ENCODE assay signal across 10 mouse cellular contexts in genomic region chr15:79764539-79765267, GRCm38 (mm10). TPM values are rescaled to one million over a fixed set of nuclear protein-coding genes. Genes with fewer than 3 reads are reported as not detected.
A peak's percentile ranks its signal among the peaks of the same experiment; 100 is the strongest.
DNase-seq lines count a peak whose midpoint lies in the region; ATAC-seq and TF ChIP-seq lines count a peak whose summit lies in the region.
"Had no signal": no experiment of that assay in that cellular context is flagged by ENCODE, and none has a peak within 500 bp of the region (broad histone marks: within the 10 kb centered on the region; RNA-seq: fewer than 3 reads in every experiment).

No protein-coding gene starts in this region.

- no peaks in the 10 kb centered on the region for H3K27me3 ChIP-seq in forebrain, embryonic 12.5 days
- H3K27me3 ChIP-seq in forebrain, postnatal 0 days (ENCODE audit: insufficient read depth, low read length), result no peaks in the 10 kb centered on the region
- H3K27me3 ChIP-seq: liver, embryonic 15.5 days had no signal

- H3K4me2 ChIP-seq in forebrain, embryonic 12.5 days, result no peak overlapping the region
- H3K4me2 ChIP-seq in forebrain, postnatal 0 days (ENCODE audit: low read depth), result no peak overlapping the region
- H3K4me2 ChIP-seq: liver, embryonic 15.5 days had no signal

- H3K4me1 ChIP-seq in forebrain, embryonic 12.5 days, result peaks cover 6% of the 10 kb centered on the region; the same call in 1 of the 2 replicates
- peaks cover 13% of the 10 kb centered on the region; the same call in 1 of the 2 replicates for H3K4me1 ChIP-seq in forebrain, postnatal 0 days (ENCODE audit: insufficient read depth)
- H3K4me1 ChIP-seq: liver, embryonic 15.5 days had no signal

- peaks cover 41% of the 10 kb centered on the region for H3K36me3 ChIP-seq in forebrain, embryonic 12.5 days (replicated peaks)
- H3K36me3 ChIP-seq in forebrain, postnatal 0 days (ENCODE audit: insufficient read depth), result peaks cover 34% of the 10 kb centered on the region
- H3K36me3 ChIP-seq: liver, embryonic 15.5 days had no signal

- H3K27ac ChIP-seq in forebrain, embryonic 12.5 days, result 0 out of 2 replicates have a peak overlapping the region, but pooled peaks have one; percentile 9
- H3K27ac ChIP-seq in forebrain, postnatal 0 days (ENCODE audit: low read depth, low read length), result no peak overlapping the region
- H3K27ac ChIP-seq: gastrocnemius, adult 2 months; liver, embryonic 15.5 days had no signal

- H3K9me3 ChIP-seq in forebrain, embryonic 12.5 days, result no peaks in the 10 kb centered on the region
- no peaks in the 10 kb centered on the region for H3K9me3 ChIP-seq in forebrain, postnatal 0 days (ENCODE audit: low read length)
- H3K9me3 ChIP-seq: liver, embryonic 15.5 days had no signal

- ATAC-seq in forebrain, embryonic 12.5 days (ENCODE audit: low FRiP score), result no peak
- ATAC-seq in forebrain, postnatal 0 days, result no peak; the same call in 1 of the 2 replicates

- no peak for TF ChIP-seq CTCF in forebrain, postnatal 0 days (IDR thresholded peaks at IDR 0.05; ENCODE audit: low read depth)

- H3K9ac ChIP-seq in forebrain, embryonic 12.5 days, result no peak overlapping the region
- no peak overlapping the region for H3K9ac ChIP-seq in forebrain, postnatal 0 days
- H3K9ac ChIP-seq: liver, embryonic 15.5 days had no signal

- H3K4me3 ChIP-seq in forebrain, embryonic 12.5 days (replicated peaks), result no peak overlapping the region
- H3K4me3 ChIP-seq in forebrain, postnatal 0 days (ENCODE audit: low read depth, low read length), result no peak overlapping the region
- H3K4me3 ChIP-seq: gastrocnemius, adult 2 months; liver, embryonic 15.5 days had no signal

- DNase-seq in forebrain, postnatal 0 days, result no peak
- peak; percentile 91 for DNase-seq in right cerebral cortex, adult 18-20 months
- no peak for DNase-seq in right cerebral cortex, postnatal 14 days
- DNase-seq in frontal cortex, postnatal 36 days (ENCODE audit: low spot score in 2 of 2), result peak; percentile 75 to 82
- DNase-seq in telencephalon, adult 2 months (ENCODE audit: low read depth, low spot score), result peak; percentile 92
- no peak for DNase-seq in urinary bladder, postnatal 10 days (ENCODE audit: low spot score)
- DNase-seq in gastrocnemius, adult 18-20 months (ENCODE audit: low spot score), result no peak
- DNase-seq: gastrocnemius, adult 2 months had no signal

- 82% methylated on average over 11 of the region's 11 CpGs for WGBS in forebrain, embryonic 12.5 days
- WGBS in forebrain, postnatal 0 days, result 57% methylated on average over 11 of the region's 11 CpGs

RNA-seq across cellular contexts. Expression of gene Dnal4, which starts 12.9 kb away (rescaled TPM):
- 76.7 and 78.3 TPM in 2 replicates for polyA plus RNA-seq in forebrain, embryonic 12.5 days (2016; fragmentation: Nextera tagmentation; extraction: Ambion mirVana)
- 58.3 and 59.2 TPM in 2 replicates for total RNA-seq in forebrain, postnatal 0 days (2014; rRNA removed)
- 81.5 and 94.5 TPM in 2 replicates for polyA plus RNA-seq in forebrain, postnatal 0 days (2015; fragmentation: Nextera tagmentation; extraction: Ambion mirVana)
- 1 to 10 TPM; 5.7 to 6.5 TPM for total RNA-seq in gastrocnemius, adult 18-20 months (2021)

RNA-seq across cellular contexts. Expression of gene Sun2, which starts 22.4 kb away (rescaled TPM):
- polyA plus RNA-seq in forebrain, embryonic 12.5 days (2016; fragmentation: Nextera tagmentation; extraction: Ambion mirVana), result 6.2 and 8.6 TPM in 2 replicates
- 43.0 and 56.4 TPM in 2 replicates for total RNA-seq in forebrain, postnatal 0 days (2014; rRNA removed)
- 2.3 and 3.7 TPM in 2 replicates for polyA plus RNA-seq in forebrain, postnatal 0 days (2015; fragmentation: Nextera tagmentation; extraction: Ambion mirVana)
- 10 to 100 TPM; 79.0 to 81.8 TPM for total RNA-seq in gastrocnemius, adult 18-20 months (2021)

RNA-seq across cellular contexts. Expression of gene Nptxr, which starts 39.9 kb away (rescaled TPM):
- 7.2 and 8.0 TPM in 2 replicates for polyA plus RNA-seq in forebrain, embryonic 12.5 days (2016; fragmentation: Nextera tagmentation; extraction: Ambion mirVana)
- total RNA-seq in forebrain, postnatal 0 days (2014; rRNA removed), result 129 and 184 TPM in 2 replicates
- 41.9 and 87.3 TPM in 2 replicates for polyA plus RNA-seq in forebrain, postnatal 0 days (2015; fragmentation: Nextera tagmentation; extraction: Ambion mirVana)
- total RNA-seq in gastrocnemius, adult 18-20 months (2021), result under 1 TPM; 0.50 to 0.76 TPM

Comparison
In these comparisons a context has a peak if more than half of its experiments do, and no peak if none do; other contexts are left out.
1. DNase-seq: peak in right cerebral cortex, adult 18-20 months (single experiment), frontal cortex, postnatal 36 days (2 of 2) and telencephalon, adult 2 months (single experiment); none in forebrain, postnatal 0 days (single experiment), right cerebral cortex, postnatal 14 days (single experiment), urinary bladder, postnatal 10 days (single experiment) and gastrocnemius, adult 18-20 months (single experiment).
2. RNA of gene Nptxr, which starts 39.9 kb away (total RNA-seq): 129 to 184 TPM in forebrain, postnatal 0 days; 0.50 to 0.76 TPM in gastrocnemius, adult 18-20 months; every median in the first group is over 10 times any median in the second.